ENCODE assay signal across 9 mouse cellular contexts in genomic region chr7:18872816-18873215, GRCm38 (mm10). TPM values are rescaled to one million over a fixed set of nuclear protein-coding genes. Genes with fewer than 3 reads are reported as not detected.
DNase-seq lines count a peak whose midpoint lies in the region; ATAC-seq lines count a peak whose summit lies in the region.
"Had no signal": no experiment of that assay in that cellular context is flagged by ENCODE, and none has a peak within 500 bp of the region (broad histone marks: within the 10 kb centered on the region; RNA-seq: fewer than 3 reads in every experiment).

No protein-coding gene starts in this region.

- H3K9me3 ChIP-seq in liver, embryonic 11.5 days (ENCODE audit: control insufficient read depth, low read length): peaks cover 3% of the 10 kb centered on the region; the same call in 1 of the 2 replicates
- no peaks in the 10 kb centered on the region for H3K9me3 ChIP-seq in forebrain, embryonic 12.5 days
- no peaks in the 10 kb centered on the region for H3K9me3 ChIP-seq in limb, embryonic 15.5 days
- 0 out of 2 replicates have a peak, but pooled peaks cover 6% of the 10 kb centered on the region for H3K9me3 ChIP-seq in stomach, embryonic 14.5 days (ENCODE audit: control insufficient read depth, low read depth, low read length)

- peak overlapping the region; percentile 62 for H3K4me2 ChIP-seq in liver, embryonic 11.5 days
- H3K4me2 ChIP-seq in forebrain, embryonic 12.5 days: peak overlapping the region; percentile 79
- peak overlapping the region; percentile 72 for H3K4me2 ChIP-seq in limb, embryonic 15.5 days
- peak overlapping the region; percentile 83 for H3K4me2 ChIP-seq in stomach, embryonic 14.5 days (replicated peaks; ENCODE audit: low read depth, low read length)

- H3K9ac ChIP-seq in liver, embryonic 11.5 days (ENCODE audit: low read depth, low read length): no peak overlapping the region
- H3K9ac ChIP-seq in forebrain, embryonic 12.5 days: peak overlapping the region; percentile 59
- 0 out of 2 replicates have a peak overlapping the region, but pooled peaks have one; percentile 28 for H3K9ac ChIP-seq in limb, embryonic 15.5 days
- no peak overlapping the region; the same call in 1 of the 2 replicates for H3K9ac ChIP-seq in stomach, embryonic 14.5 days (replicated peaks; ENCODE audit: low read depth, low read length)

- no peaks in the 10 kb centered on the region for H3K4me1 ChIP-seq in liver, embryonic 11.5 days (replicated peaks; ENCODE audit: control insufficient read depth, insufficient read depth, low read length)
- H3K4me1 ChIP-seq in forebrain, embryonic 12.5 days: peaks cover 6% of the 10 kb centered on the region; the same call in 1 of the 2 replicates
- H3K4me1 ChIP-seq in limb, embryonic 15.5 days: peaks cover 8% of the 10 kb centered on the region
- 0 out of 2 replicates have a peak, but pooled peaks cover 3% of the 10 kb centered on the region for H3K4me1 ChIP-seq in stomach, embryonic 14.5 days (ENCODE audit: control insufficient read depth, insufficient read depth, low read length)

- peaks cover 4% of the 10 kb centered on the region; the same call in 1 of the 2 replicates for H3K27me3 ChIP-seq in liver, embryonic 11.5 days (replicated peaks; ENCODE audit: control insufficient read depth, insufficient read depth, low read length)
- H3K27me3 ChIP-seq in forebrain, embryonic 12.5 days: no peaks in the 10 kb centered on the region; the same call in 1 of the 2 replicates
- no peaks in the 10 kb centered on the region; the same call in 1 of the 2 replicates for H3K27me3 ChIP-seq in limb, embryonic 15.5 days
- H3K27me3 ChIP-seq in stomach, embryonic 14.5 days (ENCODE audit: control insufficient read depth, insufficient read depth, low read length): no peaks in the 10 kb centered on the region

- DNase-seq in liver, embryonic 11.5 days (ENCODE audit: low spot score): no peak
- DNase-seq in liver: no peak
- DNase-seq in right cerebral cortex, postnatal 36 days (ENCODE audit: low spot score in 2 of 2): no peak
- DNase-seq in layer of hippocampus, adult 8-10 months (ENCODE audit: low spot score in 2 of 2): no peak
- DNase-seq in left cerebral cortex, postnatal 36 days (ENCODE audit: low spot score in 2 of 2): no peak

- H3K36me3 ChIP-seq in liver, embryonic 11.5 days (ENCODE audit: control insufficient read depth, insufficient read depth, low read length): no peaks in the 10 kb centered on the region
- no peaks in the 10 kb centered on the region for H3K36me3 ChIP-seq in forebrain, embryonic 12.5 days (replicated peaks)
- H3K36me3 ChIP-seq in limb, embryonic 15.5 days: no peaks in the 10 kb centered on the region
- H3K36me3 ChIP-seq in stomach, embryonic 14.5 days (ENCODE audit: control insufficient read depth, insufficient read depth, low read length): no peaks in the 10 kb centered on the region

- WGBS in liver, embryonic 11.5 days: 12% methylated on average over 7 of the region's 7 CpGs
- WGBS in forebrain, embryonic 12.5 days: 3% methylated on average over 7 of the region's 7 CpGs
- WGBS in limb, embryonic 15.5 days: 4% methylated on average over 7 of the region's 7 CpGs
- WGBS in stomach, embryonic 14.5 days: 4% methylated on average over 7 of the region's 7 CpGs

- H3K4me3 ChIP-seq in liver, embryonic 11.5 days (ENCODE audit: low read depth, low read length): peak overlapping the region; percentile 20; the same call in 1 of the 2 replicates
- peak overlapping the region; percentile 41 for H3K4me3 ChIP-seq in forebrain, embryonic 12.5 days (replicated peaks)
- peak overlapping the region; percentile 38 for H3K4me3 ChIP-seq in limb, embryonic 15.5 days
- peak overlapping the region; percentile 27 for H3K4me3 ChIP-seq in stomach, embryonic 14.5 days (ENCODE audit: low read depth, low read length)

- no peak overlapping the region for H3K27ac ChIP-seq in liver, embryonic 11.5 days (ENCODE audit: low read depth, low read length)
- no peak overlapping the region for H3K27ac ChIP-seq in forebrain, embryonic 12.5 days
- no peak overlapping the region for H3K27ac ChIP-seq in limb, embryonic 15.5 days
- H3K27ac ChIP-seq in stomach, embryonic 14.5 days (ENCODE audit: low read length): no peak overlapping the region

- no peak for ATAC-seq in liver, embryonic 11.5 days (replicated peaks; ENCODE audit: low FRiP score)
- ATAC-seq in forebrain, embryonic 12.5 days (ENCODE audit: low FRiP score): peak; percentile 54
- ATAC-seq in limb, embryonic 15.5 days (ENCODE audit: insufficient number of reproducible peaks, low FRiP score, low TSS enrichment, low read depth): no peak
- peak; percentile 42; the same call in 1 of the 2 replicates for ATAC-seq in stomach, embryonic 14.5 days (ENCODE audit: insufficient number of reproducible peaks, insufficient read depth, low FRiP score, low read depth)

- intact Hi-C loops in left cerebral cortex, postnatal 36 days (cut with DNase I): loop anchor here (1.0 to 5.0 kb wide), 3 partner anchors 40 to 661 kb away; no protein-coding TSS in a partner anchor

RNA-seq across cellular contexts. Expression of gene Pglyrp1, which starts 1.7 kb away (rescaled TPM):
- polyA plus RNA-seq in liver, embryonic 11.5 days (2014; fragmentation: Nextera tagmentation; extraction: Ambion mirVana): 7.9 TPM in 2 replicates
- 1.8 and 3.1 TPM in 2 replicates for polyA plus RNA-seq in forebrain, embryonic 12.5 days (2016; fragmentation: Nextera tagmentation; extraction: Ambion mirVana)
- 2.4 and 3.2 TPM in 2 replicates for polyA plus RNA-seq in limb, embryonic 15.5 days (2015; fragmentation: Nextera tagmentation; extraction: Ambion mirVana)
- 23.9 and 32.8 TPM in 2 replicates for polyA plus RNA-seq in stomach, embryonic 14.5 days (2014; fragmentation: Nextera tagmentation; extraction: Ambion mirVana)
- 10 to 100 TPM; 11.2 to 15.5 (median 13.4) TPM for total RNA-seq in layer of hippocampus, adult 8-10 months (2022)
- total RNA-seq in left cerebral cortex, postnatal 36 days (2021): 10 to 100 TPM; 20.5 to 21.9 TPM

RNA-seq across cellular contexts. Expression of gene Mill2, which starts 33.0 kb away (rescaled TPM):
- polyA plus RNA-seq in liver, embryonic 11.5 days (2014; fragmentation: Nextera tagmentation; extraction: Ambion mirVana): 0.21 and 0.26 TPM in 2 replicates
- polyA plus RNA-seq in forebrain, embryonic 12.5 days (2016; fragmentation: Nextera tagmentation; extraction: Ambion mirVana): 0.09 and 0.18 TPM in 2 replicates
- polyA plus RNA-seq in limb, embryonic 15.5 days (2015; fragmentation: Nextera tagmentation; extraction: Ambion mirVana): 0.42 and 0.76 TPM in 2 replicates
- 1.0 and 1.1 TPM in 2 replicates for polyA plus RNA-seq in stomach, embryonic 14.5 days (2014; fragmentation: Nextera tagmentation; extraction: Ambion mirVana)
- total RNA-seq in layer of hippocampus, adult 8-10 months (2022): 1 to 10 TPM; 1.9 to 2.6 (median 2.2) TPM
- total RNA-seq in left cerebral cortex, postnatal 36 days (2021): 1 to 10 TPM; 1.2 to 3.0 TPM
- total RNA-seq: neutrophil, adult 5-6 weeks had no signal

RNA-seq across cellular contexts. Expression of gene Ccdc61, which starts 37.4 kb away (rescaled TPM):
- polyA plus RNA-seq in liver, embryonic 11.5 days (2014; fragmentation: Nextera tagmentation; extraction: Ambion mirVana): 20.8 and 21.1 TPM in 2 replicates
- 39.7 and 41.0 TPM in 2 replicates for polyA plus RNA-seq in forebrain, embryonic 12.5 days (2016; fragmentation: Nextera tagmentation; extraction: Ambion mirVana)
- 28.0 TPM in 2 replicates for polyA plus RNA-seq in limb, embryonic 15.5 days (2015; fragmentation: Nextera tagmentation; extraction: Ambion mirVana)
- polyA plus RNA-seq in stomach, embryonic 14.5 days (2014; fragmentation: Nextera tagmentation; extraction: Ambion mirVana): 18.5 and 21.7 TPM in 2 replicates
- total RNA-seq in layer of hippocampus, adult 8-10 months (2022): 10 to 100 TPM in 2 of 4 experiments, 1 to 10 TPM in 2; 9.4 to 14.3 (median 11.4) TPM
- 10 to 100 TPM; 10.6 to 11.0 TPM for total RNA-seq in left cerebral cortex, postnatal 36 days (2021)

RNA-seq across cellular contexts. Expression of gene Psg17, which starts 51.4 kb away (rescaled TPM):
- 0.08 TPM in 2 replicates for polyA plus RNA-seq in liver, embryonic 11.5 days (2014; fragmentation: Nextera tagmentation; extraction: Ambion mirVana)
- polyA plus RNA-seq in forebrain, embryonic 12.5 days (2016; fragmentation: Nextera tagmentation; extraction: Ambion mirVana): 0.12 TPM in 1 of 2 replicates, not detected in the other
- polyA plus RNA-seq in limb, embryonic 15.5 days (2015; fragmentation: Nextera tagmentation; extraction: Ambion mirVana): not detected in 2 replicates
- polyA plus RNA-seq in stomach, embryonic 14.5 days (2014; fragmentation: Nextera tagmentation; extraction: Ambion mirVana): 0.23 and 0.27 TPM in 2 replicates
- under 1 TPM in 1 of 4 experiments, not detected in 3; 0.14 TPM for total RNA-seq in layer of hippocampus, adult 8-10 months (2022)
- not detected for total RNA-seq in left cerebral cortex, postnatal 36 days (2021)
- total RNA-seq: neutrophil, adult 5-6 weeks had no signal

RNA-seq across cellular contexts. Expression of gene Nova2, which starts 52.9 kb away (rescaled TPM):
- polyA plus RNA-seq in liver, embryonic 11.5 days (2014; fragmentation: Nextera tagmentation; extraction: Ambion mirVana): 0.22 and 0.41 TPM in 2 replicates
- 10.8 and 11.3 TPM in 2 replicates for polyA plus RNA-seq in forebrain, embryonic 12.5 days (2016; fragmentation: Nextera tagmentation; extraction: Ambion mirVana)
- 0.36 and 0.68 TPM in 2 replicates for polyA plus RNA-seq in limb, embryonic 15.5 days (2015; fragmentation: Nextera tagmentation; extraction: Ambion mirVana)
- 0.81 and 1.2 TPM in 2 replicates for polyA plus RNA-seq in stomach, embryonic 14.5 days (2014; fragmentation: Nextera tagmentation; extraction: Ambion mirVana)
- 10 to 100 TPM; 71.3 to 76.7 (median 74.6) TPM for total RNA-seq in layer of hippocampus, adult 8-10 months (2022)
- total RNA-seq in left cerebral cortex, postnatal 36 days (2021): 10 to 100 TPM; 75.3 to 88.8 TPM
- total RNA-seq: neutrophil, adult 5-6 weeks had no signal

Comparison
In these comparisons a context has a peak if more than half of its experiments do, and no peak if none do; other contexts are left out.
1. ATAC-seq: peak in forebrain, embryonic 12.5 days (single experiment) and stomach, embryonic 14.5 days (single experiment); none in liver, embryonic 11.5 days (single experiment) and limb, embryonic 15.5 days (single experiment).
2. H3K9ac ChIP-seq: peak in forebrain, embryonic 12.5 days (single experiment) and limb, embryonic 15.5 days (single experiment); none in liver, embryonic 11.5 days (single experiment) and stomach, embryonic 14.5 days (single experiment).
3. Peak in every context shown above with its lines, with median percentiles within 50 percentile points of each other: H3K4me2 ChIP-seq and H3K4me3 ChIP-seq.